Mouse (Mus musculus) urinary bladder, postnatal 36 days (tissue): ENCODE data around the gene Spsb1.
A peak's percentile ranks its signal among the peaks of the same experiment; 100 is the strongest.

Source experiments
- DNase-seq, 2 experiments: peaks; one replicate each; pipeline ENCODE4 v3.0.0; 2022; ENCODE audit warnings: low spot score in 2 of 2, mixed read lengths in 1 of 2

Spsb1 gene

DNA sequence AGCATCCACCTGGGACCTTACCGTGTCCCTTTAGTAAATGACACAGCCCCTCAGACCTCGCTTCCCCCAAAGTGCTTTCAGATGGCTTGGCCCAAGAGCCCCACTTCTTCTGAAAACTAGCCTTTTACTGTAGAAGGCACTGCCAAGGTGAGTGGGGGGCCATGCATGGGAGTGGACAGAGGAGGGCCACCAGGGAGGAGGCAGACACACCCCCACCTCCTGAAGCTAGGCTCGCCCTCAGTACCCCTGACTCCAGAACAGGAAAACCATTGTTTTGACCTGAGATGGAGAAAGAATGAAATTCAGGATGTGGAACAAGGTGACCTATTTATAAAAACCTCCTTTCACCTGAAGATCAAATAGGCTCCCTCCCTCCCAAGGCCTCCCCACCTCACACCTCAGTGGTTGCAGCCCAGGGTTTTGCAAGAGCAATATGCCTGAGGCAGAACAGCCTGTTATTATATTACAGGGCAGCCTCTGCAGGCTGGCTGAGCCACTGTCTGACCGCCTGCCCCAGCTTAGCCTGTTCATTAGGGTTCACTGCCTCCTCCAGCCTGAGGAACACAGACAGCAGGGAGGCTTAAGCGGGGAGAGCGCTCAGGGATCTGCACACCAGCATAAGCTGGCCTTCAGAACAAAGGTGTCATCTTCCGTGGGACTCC, 41.0 kb downstream of the Spsb1 start:
- DNase-seq, result no peak

DNA sequence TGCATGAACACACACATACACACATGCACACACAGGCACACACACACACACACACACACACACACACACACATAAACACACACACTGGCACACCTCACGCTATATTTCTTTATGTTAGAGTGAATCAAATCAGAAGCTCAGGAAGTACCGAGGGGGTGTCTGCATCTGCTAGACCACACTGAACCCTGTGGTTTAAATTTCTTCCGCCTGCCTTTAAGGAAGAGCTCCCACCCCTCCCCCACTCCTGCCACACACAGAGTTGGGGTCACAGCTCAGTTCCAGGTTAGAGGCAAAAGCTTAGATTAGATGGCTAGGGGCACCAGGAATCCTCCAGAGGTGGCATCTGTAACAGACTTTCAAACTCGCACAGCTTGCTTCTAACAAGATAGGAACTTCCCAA, 42.4 kb downstream of the Spsb1 start:
- DNase-seq, result no peak

GRCm38 (mm10) chr4:149910558-149910957, 44.3 kb downstream of the Spsb1 start:
- no peak for DNase-seq

DNA sequence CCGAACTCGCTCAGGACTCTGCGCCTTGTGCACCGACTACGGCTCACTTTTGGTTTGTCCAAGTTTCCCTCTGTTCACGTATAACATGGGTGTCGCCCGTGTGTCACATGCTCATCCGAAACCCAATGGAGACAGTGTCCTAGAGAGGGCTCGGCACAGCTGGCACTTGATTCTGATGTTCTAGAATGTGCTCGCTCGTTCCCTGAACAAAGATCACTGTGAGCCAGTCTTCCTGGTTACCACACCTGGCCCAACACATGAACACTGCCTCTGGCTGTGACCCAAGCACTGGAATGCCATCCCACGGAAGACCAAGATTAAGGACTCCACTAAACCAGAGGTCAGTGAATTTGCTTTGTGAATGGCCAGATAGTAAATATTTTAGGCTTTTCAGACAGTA, 45.3 kb downstream of the Spsb1 start:
- no peak for DNase-seq

- no peak for DNase-seq
Measured at GRCm38 (mm10) chr4:149908923-149909322, 45.9 kb downstream of the Spsb1 start.

DNA sequence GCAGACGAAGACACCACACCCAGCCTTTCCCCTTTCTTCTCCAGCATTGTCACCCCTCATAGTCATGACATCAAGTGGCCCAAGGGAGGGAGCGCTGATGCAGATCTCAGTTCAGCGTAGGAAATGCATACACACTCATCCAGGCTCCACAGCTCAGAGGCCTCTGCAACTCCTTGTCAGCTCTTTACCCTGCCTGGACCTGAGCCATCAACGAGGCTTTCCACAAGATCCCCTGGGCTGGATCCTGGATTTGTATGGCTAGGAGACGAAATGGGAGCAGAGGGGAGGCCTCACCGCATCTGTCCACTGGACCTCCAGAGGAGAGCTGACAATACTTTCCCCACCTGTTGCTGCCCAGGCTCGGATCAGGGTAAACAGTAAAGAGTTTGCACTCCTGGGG, 47.2 kb downstream of the Spsb1 start:
- no peak for DNase-seq

DNA sequence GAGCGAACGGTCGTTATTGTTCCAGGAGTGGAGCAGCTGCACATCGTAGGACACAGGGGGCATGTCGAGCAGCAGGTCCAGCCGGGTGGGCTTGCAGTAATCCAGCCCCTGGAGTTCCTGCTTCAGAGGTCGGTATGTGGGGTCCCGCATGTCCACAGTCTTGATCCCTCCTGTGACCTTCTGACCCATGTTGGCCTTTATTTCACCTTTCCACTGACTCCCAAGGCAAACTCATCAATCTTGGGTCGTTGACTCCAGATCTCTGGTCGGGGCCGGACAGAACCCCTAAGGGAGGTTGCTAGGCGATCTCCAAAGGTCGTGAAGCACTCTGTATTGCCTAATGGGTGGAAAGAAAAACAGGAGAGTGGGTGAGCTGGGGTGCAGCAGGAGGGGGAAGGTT, 47.9 kb downstream of the Spsb1 start:
- no peak for DNase-seq

- no peak for DNase-seq
Measured at GRCm38 (mm10) chr4:149905302-149905974, 49.4 kb downstream of the Spsb1 start.

DNA sequence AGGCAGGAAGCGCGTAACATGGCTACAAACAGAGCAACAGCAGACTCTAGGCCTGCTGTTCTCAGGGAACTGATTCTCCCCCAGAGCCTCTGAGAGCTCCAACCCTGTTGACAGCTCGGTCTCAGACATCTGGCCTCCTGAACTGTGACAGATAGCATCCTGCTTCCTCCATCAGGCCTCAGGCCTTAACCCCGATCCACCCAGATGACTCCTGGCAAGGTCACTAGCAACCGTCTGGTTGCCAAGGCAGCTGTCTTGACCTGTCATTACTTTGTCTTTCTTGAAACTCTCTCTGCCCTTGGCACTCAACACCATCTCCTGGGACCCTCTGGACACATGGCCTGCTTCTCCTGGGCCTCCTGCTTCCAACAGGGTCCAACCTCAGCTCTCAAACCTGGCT, 51.8 kb downstream of the Spsb1 start:
- no peak for DNase-seq

DNA sequence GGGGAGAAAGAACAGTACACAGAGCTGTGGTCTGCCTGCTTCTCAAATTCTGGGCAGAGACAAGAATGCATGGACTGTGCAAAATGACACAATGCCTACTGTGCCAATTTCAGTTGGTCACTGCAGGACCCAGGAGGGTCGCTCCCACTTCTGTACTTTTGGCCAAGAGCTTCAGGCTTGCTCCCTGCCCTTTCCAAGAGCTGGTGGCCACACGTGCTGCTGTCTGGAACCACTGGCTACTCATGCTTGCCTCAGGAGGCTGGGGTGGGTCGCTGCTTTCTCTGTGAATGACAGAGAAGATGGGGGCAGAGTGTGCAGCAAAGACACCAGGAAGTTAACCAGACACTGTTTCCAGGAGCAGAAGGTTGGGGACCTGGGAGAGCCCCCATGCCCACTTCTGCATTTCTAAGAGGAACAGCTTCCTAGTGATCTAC, 53.5 kb downstream of the Spsb1 start:
- no peak for DNase-seq

GRCm38 (mm10) chr4:149897661-149898260, 57.1 kb downstream of the Spsb1 start:
- no peak for DNase-seq

GRCm38 (mm10) chr4:149896024-149896538, 58.8 kb downstream of the Spsb1 start:
- DNase-seq, result no peak

DNA sequence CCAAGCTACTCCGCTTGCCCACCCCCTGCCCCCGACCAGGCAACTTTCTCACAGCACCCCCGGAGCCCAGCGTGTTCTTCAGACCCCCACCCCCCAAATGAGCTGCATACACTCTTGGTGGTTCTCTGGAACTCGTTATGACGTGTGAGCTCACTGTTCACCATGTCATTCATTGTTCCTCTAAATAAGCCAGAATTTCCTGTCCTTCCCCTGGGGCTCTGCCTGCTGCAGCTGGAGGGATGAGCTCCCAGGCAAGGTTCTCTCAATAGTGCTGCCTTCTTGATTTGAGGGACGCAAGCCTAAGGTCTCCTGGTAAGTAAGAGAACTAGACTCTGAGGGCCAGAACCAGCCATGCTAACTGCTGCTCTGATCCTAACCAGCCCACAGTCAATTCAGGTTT, 59.6 kb downstream of the Spsb1 start:
- DNase-seq, result no peak

DNA sequence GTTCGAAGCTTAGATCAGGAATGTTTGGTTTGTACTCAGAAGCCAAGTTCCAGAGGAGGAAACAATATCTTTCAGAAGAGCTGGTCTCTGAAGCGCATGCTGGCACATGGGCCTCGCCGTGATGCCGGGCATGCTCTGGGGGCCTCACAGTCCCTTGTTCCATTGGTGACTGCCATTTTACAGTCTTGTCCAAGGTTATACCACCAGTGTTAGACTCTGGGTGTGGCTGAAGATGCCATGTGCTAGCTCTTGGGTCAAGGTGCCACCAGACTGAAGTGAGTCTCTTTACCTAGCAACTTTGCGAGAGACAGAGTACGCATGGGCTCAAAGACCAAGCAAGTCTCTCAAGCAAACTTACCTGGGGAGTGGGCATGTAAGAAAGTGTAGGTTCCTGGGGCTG, 60.5 kb downstream of the Spsb1 start:
- DNase-seq, result no peak

GRCm38 (mm10) chr4:149893611-149894151, 61.2 kb downstream of the Spsb1 start:
- no peak for DNase-seq

GRCm38 (mm10) chr4:149891172-149891960, 63.5 kb downstream of the Spsb1 start:
- DNase-seq, result no peak

GRCm38 (mm10) chr4:149890551-149890950, 64.3 kb downstream of the Spsb1 start:
- peak in 1 of 2 experiments; percentile 63 for DNase-seq

DNA sequence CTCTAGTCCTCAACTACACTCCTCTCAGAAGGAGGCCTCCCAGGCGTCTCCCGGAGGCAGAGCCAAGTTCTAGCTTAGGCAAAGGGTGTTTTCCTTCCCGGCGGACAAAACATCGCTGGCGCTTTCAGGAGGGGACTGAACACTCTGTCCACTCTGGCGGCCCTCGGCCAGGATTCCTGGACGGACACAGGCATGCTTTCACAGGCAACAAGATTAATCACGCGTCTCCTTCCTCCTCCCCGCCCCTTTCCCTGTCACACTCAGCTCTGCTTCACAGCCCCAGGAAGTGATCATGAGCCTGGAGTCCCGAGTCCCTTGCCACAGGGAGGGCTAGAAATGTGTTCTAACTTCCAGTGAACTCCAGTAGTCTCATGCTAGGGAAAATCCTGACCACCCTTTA, 65.0 kb downstream of the Spsb1 start:
- peak; percentile 74 to 92 for DNase-seq

GRCm38 (mm10) chr4:149888736-149889470, 65.9 kb downstream of the Spsb1 start:
- DNase-seq, result no peak

DNA sequence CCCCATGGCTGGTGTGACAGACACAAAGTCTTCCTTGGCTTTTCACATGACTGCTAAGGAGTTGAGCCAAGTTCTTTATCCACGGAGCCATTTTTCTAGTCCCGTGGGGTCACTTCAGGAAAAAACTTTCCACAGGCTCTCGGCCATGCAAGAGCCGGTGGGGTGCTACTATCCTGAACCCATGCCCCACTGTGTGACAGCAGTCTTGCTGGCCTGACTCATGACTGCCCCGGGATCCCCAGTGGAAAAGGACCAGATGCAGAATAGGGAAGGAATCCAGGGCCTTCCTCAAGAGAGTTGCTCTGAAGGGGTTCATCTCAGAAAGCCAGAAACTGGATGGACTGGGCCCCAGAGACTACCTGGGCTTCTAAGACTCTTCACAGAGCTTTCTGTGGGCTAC, 66.7 kb downstream of the Spsb1 start:
- no peak for DNase-seq
